Mouse (Mus musculus) cerebellum, postnatal 4 days (tissue): ENCODE measurements around the gene Znrf1.
"Not testable (repeated sequence)": the region's sequence is repeated elsewhere in the genome, so short reads cannot be mapped to it uniquely, and the experiment has no call there.

Experiments
- DNase-seq, 2 experiments: peaks; one replicate each; pipeline ENCODE4 v3.0.0; 2022; ENCODE audit warnings: low spot score in 2 of 2, mixed read lengths in 1 of 2

Gene Znrf1

DNA sequence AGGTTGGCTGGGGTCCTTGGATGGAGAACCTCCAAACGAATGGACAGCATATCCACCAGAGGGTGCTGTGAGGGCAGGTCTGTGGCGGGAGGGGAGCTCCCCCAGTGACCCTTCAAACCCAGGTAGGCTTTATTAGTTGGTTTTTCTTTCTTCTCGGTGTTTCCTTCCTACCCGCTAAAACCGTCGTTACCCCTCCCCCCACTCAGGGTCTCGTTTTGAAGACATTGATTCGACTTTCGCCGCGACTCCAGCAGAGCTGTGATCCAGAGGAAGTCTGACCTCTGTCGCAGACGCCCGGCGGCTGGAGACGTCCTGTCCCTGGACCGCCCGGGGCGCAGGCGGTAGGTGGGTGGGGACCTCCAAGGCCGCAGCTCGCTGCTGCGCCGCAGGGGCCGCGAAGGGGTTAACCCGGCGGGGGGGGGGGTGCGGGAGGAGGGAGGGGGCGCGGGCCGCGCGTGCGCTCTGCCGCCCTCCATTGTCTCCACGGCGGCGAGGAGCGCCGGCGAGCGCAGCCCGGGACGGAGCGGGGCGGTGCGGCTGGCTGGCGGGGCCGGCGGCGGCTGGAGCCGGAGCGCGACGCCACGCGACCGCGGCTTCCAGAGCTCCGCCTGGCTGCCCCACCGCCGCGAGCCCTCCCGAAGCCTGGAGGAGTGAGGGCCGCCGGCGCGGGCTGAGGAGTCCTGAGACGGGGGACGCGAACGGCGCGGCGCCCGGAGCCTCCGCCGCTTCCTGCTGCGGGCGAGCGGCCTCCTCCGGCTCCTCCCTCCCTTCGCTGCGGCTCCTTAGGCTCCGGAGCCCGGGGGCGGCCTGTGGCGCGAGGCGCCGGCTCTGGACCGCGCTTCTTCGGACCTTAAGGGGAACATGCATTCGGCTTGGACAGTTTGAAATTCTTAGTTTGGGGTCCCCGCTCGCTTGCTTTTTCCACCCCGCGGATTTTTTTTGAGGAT lies at the start of gene Znrf1:
Znrf1 (plus strand) TSS at position 67 of the 947 bp plus-strand sequence.
- peak; percentile 38 to 74 for DNase-seq

DNA sequence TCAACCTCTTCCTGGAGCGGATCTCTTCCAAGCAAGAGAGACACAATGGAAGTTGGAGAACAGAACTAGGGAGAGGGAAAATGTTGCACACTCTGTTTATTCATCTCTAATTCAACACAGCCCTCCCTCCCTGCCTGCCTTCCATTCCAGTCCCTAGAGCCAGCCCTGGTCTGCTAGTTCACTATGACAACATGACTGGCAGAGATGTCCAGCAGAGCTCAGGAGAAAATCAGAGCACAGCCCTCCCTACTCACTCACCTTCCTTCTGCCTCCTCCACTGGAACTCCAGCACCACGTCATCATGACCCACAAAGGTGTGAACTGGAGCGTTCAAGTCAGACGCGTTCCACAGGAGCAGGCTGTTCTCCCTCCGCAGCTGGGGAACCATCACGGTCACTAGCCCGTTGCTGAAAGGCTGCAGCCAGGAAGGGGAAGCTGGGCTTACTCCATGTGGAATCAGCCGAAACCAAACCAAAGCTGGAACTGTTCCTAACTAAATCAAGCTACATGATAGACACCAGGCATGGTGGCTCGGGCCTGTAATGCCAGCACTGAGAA lies 45.8 kb upstream of the Znrf1 start:
- DNase-seq = no peak

DNA sequence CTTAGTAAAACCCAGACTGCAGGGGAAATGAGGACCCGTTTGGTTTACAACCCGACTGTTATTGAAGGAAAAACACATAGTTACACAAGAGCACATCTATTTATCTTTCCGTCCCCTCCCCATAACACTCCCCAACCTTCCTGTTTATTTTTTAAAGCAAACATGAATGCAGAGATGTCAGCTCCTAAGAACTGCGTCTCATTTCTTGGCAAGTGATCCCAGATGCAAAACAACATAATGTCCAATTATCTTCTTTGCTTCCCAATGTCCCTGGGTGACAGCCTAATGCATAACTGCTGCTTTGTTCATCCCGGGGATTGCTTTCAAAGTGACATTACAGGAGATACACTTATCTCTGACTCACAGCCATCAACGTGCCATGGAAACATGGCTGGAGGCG lies 44.7 kb upstream of the Znrf1 start:
- DNase-seq = no peak

DNA sequence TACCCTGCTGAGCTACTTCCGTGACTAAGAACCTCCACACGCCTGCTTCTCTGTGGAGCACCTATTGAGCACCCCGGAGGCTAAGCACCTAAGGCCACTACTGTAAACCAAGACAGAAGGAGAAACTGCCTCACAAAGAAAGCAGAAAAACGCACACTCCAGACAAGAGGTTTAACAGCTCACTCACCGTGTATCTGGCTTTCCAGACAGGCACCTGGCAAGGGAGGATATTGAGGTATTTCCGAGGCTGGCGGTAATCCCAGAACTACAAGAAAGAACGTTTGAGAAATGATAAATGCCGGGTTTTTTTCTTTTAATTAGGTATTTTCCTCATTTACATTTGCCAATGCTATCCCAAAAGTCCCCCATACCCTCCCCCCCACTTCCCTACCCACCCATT lies 43.4 kb upstream of the Znrf1 start:
- DNase-seq = no peak

DNA sequence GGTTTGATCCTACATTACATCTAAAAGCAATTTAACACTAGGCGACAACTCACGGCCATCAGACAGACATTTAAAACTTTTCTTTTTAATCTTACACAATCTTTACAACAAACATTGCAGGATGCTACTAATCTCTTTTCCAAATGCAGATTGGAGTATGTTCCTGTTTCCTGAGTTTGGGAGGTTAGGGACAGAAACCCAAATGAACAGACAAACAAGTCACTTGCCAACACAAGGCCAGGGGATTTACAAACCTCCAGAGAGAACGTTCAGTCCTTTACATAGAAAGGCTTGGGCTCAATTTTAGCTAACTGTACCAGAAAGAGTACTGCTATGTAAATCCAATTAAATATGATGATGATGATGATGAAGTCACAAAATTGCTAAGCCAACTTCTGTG lies 42.7 kb upstream of the Znrf1 start:
- DNase-seq = no peak

DNA sequence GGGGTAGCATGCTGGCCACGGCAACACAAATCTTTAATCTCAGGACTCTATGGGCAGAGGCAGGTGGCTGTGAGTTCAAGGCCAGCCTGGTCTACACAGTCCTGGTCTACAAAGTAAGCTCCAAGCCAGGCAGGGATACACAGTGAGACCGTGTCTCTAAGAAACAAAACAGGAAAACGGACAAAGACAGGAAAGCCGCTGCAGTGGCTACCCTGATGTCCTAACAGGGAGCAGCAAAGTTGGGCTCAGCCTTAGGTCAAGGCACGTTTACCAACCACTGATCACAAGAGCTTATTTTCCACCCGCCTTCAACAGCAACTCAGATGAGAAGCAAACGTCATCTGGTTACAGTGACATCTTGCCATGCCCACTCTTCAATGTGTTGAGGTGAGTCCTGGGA lies 39.6 kb upstream of the Znrf1 start:
- DNase-seq = no peak

DNA sequence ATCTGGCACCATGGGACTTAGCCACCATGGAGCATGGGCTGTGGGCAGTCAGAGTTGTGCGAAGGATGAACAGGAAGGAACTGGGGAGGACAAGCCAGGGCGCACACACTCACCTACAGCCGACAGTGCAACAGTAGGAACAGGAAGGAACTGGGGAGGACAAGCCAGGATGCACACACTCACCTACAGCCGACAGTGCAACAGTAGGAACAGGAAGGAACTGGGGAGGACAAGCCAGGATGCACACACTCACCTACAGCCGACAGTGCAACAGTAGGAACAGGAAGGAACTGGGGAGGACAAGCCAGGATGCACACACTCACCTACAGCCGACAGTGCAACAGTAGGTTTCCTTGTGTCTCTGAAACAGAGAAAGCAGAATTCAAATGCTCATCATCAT lies 37.6 kb upstream of the Znrf1 start:
- not testable (repeated sequence) for DNase-seq

DNA sequence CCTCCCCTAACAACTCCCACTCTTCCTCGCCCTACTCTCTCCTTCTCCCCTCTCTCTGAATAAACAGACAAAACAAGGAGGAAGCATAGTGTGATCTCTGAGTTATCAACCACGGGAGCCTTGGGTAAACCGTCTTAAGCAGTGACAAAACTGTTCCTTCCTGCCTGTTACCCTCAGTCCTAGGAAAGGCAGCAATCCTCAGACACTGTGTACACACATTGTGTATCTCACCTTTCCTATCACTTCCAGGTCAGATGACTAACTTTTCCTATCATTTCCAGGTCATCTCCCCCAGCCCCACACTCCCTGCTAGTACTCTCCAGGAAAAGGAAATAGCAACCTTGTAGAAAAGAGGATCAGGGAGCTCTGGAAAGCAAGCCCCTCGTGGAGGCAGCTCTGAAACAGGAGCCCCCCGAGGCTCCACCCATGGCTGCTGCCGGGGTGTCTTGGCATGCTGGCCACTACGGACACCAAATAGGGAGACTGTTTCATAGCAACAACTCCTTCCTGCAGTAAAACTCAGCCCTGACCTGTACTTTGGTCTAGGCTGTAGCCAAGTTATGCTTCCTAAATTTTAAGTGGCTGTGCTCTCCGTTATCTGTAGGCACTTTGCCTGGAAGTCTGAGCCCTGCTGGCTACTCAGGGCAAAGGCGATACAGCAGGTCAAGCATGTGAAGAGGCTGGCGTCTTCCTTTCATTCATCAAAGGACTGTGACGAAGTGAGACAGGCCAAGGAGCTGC lies 34.0 kb upstream of the Znrf1 start:
- no peak for DNase-seq

DNA sequence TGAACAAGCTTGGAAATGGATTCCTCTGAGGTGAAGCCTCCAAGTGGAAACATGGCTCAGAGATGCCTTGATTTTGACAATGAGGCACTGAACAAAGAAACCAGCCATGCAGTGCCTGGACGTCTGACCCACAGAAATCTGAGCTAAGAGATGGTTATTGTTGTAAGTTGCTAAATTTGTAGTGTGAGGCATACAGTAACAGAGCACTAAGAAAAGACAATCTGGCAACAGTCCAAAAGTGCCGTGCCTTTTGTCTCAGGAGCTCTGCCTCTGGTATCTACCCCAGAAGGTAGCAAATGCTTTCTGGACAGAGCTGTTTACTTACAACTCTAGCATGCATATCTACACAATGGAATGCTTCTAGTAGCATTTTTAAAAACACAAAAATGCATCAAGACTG lies 27.3 kb upstream of the Znrf1 start:
- DNase-seq = no peak

DNA sequence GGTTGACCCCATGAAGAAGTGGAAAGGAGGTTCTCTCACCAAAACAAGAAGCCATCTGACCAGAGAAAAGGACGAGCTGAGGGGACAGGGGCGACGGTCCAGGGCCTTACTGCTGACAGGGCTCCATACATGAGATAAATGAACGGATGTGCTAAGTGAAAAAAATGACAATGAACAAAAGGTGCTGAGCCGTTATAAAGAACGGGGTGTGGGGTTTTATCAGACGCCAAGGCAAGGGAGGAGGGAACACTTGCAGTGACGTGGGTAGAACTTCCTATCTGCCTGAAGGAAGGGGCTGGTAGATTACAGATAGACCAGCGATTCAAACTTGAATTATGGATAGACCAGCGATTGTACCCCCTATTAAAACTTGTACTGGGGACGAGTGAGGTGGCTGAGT lies 26.6 kb upstream of the Znrf1 start:
- no peak for DNase-seq

DNA sequence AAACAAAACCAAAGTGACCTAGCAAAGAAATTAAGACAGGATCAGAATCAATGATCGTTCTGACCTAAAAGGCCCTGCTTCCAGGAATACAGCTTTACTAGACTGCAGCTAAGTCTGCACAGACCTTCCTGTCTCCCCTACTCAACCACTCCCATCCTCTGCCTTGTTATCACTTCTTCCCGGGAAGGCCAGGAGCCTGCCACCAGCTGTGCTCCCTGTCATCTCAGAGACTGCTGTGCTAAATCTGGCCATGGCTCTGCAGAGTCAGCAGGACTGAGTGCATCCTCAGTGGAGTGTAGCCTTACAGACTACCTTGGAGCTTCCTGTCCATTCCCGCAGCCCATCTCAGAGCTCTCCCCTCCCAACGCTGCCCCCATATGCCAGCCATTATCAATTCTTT lies 25.5 kb upstream of the Znrf1 start:
- DNase-seq = no peak

DNA sequence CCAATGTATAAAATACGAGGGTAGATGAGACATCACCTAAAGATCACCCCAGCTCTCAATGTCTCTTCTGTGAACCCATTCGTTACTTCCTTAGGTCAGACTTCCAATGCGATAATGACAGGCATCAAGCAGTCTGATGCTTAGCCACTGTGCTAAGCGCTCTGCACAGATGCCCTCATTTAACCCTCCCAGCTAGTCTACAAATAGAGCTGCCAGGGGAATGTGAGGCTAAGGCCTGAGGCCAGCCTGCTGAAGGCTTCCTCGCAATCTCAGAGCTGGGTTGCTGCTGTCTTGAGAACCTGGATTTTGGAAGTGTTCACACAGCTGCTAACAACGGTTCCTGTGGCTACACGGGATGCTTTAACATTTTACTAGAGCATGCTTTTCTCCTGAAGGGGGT lies 23.0 kb upstream of the Znrf1 start:
- no peak for DNase-seq

DNA sequence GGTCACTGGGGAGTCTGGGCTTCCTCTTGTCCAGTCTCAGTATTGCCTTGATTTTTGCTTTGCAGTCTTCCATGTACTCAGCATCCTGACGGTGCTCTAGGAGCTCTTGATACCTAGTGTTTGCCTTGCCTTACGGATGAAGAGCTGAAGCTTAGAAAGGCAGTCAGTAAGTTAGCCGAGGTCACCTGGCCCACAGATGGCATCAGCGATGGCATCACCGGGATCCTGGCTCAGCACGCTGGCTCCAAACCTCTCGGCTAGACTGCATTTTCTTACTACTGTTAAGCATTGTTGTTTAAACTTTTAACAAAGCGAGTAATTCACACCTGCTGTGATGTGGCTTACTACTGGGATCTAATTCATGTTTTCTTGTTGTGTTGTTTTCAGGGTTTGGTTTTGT lies 22.5 kb upstream of the Znrf1 start:
- no peak for DNase-seq

DNA sequence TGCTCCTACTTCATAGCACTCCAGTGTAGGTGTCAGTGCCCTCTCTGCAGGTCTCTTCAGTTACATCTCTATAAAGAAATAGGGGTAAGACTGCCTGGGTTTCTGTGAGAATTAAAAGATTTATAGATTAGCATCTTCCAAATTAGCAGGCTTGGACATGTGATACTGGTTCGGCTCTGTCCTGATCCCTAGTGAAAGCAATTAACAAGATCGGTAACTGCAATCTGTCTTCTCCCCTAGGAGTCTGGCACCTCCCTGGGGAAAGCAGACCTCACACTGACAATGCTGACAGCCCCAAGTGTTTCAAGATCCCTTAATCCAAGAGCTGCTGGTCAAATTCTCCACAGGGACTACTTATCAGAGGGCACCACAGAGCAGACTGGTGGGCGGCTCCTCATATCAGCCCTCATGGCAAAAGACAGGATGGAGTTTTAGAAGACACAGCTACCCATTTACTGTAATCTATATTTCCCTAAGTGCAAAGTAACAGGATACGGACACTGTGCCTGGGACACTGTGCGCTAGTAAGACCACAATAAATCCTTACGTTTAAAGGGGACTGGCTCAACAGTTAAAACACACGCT lies 19.4 kb upstream of the Znrf1 start:
- no peak for DNase-seq

DNA sequence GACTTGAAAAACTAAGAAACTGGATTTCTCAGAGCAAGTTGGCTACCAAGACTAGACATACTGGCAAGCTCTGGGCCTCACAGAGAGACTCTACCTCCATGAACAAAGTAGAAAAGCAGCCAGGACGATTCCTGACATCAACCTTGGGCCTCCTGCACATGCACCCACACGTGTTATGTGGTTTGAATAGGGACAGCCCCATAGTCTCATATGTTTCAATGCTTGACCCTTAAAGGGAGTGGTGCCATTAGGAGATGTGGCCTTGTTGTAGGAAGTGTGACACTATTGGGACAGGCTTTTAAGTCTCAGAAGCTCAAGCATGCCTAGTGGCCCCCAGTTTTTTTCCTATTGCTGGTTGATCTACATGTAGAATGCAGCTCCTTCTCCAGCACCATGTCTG lies 18.4 kb upstream of the Znrf1 start:
- DNase-seq = no peak

DNA sequence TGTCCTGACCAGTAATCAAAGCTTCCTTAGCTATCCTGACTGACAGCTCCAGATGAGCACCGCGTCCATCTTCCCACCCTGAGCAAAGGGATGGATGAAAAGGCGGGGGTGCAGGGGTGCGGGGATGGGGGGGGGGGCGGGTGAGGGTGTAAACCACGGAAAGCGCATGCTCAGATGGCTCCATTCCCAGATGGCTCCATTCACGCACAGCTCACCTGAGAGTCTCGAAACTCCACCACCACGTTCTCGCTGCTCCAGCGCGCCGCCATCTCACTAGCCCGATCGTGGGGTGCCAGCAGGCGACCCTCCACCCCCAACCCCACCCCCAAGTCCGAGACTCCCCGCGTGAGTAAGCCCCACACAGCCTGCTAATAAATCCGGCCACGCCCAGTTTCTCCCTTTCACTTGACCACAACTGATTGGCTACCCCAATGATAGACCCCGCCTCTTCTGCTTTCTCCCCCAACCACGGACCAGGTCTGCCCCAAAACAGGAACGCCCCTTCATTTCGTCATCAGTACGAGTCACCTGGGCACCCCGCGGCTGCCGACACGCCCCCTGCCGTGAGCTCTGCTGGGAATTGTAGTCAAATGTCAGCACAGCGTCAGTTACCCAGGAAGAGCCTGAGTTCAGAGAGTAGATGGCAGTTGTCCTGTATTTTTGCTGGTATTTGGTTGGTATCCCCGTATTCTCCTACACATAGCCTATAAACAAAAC lies 14.0 kb upstream of the Znrf1 start, which contains the start of gene Wdr59:
Wdr59 (minus strand) TSS at position 380 of the 717 bp plus-strand sequence.
- peak; percentile 96 to 98 for DNase-seq

DNA sequence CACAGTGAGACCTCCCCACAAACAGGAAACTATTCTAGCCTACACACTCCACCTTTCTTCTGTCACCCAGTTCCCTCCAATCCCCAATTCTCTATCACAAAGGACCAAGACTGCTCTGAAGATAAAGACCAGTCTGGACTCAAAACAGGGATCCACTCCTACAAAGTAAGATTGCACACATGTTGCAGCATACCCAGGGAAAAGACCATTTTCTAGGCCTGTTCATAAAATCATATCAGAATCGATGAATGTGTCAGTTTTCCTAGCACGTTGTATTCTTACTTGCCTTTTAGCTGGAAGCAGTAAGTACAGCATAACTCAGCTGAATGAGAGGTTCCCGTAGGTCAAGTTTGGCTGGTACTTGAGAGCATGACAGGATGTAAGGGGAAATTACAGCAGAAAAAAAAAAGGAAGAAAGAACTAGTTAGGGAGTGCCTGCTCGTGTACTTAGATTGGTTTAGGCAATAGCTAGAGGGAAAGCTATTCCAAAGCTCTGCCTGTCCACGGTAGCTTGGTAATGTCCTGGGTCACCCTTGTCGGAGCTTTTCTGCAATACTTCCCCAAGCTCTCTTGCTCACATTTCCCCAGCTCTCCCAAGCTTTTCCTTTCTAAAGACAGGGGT lies 9.4 kb upstream of the Znrf1 start:
- no peak for DNase-seq

DNA sequence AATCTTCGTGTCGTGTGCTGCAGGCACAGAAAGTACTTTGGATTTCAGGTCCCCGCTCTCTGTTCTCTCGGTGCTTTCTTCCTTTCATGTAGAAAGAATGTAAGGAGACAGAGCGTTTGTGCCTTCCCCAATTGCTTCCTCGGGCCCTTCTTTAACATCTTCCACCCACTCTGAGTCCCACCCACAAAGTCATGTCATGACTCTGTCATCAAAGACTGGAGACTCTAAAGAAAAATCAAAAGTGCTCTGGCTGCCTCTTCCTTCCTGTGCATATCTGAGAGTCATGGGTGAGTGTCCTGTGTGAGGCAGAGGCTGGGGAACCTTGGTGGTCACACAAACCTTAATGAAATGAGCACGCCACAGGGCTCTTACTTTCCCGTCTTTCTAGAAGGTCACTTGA lies 8.7 kb upstream of the Znrf1 start:
- no peak for DNase-seq

DNA sequence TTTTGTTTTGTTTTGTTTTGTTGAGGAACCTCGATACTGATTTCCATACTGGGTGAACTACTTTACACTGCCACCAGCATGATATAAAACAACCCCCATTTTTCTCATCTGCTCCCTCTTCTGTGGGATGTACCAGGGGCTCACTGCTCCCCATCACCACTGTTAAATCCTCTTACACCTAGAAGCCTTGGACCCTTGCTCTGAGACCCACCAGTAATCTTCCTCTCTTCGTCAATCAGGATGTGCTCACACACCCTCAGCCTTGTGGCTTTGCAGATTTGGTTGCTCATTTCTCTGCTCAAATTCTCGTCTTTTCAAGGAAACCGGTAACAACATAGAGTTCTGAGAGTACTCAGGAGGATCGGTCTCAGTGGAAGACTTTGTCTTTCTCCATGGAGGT lies 7.8 kb upstream of the Znrf1 start:
- no peak for DNase-seq

DNA sequence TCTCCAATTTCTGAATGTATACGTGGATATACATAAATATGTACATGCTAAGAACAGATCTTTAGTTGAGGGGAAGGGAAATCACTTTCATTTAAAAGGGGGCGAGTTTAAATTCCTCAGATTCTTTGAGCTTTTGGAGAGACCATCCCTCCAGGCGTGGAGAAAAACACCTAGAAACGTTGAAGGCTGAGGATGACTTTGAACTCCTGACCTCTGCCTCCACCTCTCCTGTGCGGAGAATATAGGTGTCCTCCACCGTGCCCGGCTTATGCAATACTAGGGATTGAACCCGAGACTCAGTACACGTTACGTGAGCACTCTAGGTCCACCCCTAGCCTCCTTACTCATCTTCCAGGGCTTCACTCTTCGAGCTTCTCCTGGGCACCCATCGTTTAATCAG lies 4.7 kb upstream of the Znrf1 start:
- DNase-seq = no peak

DNA sequence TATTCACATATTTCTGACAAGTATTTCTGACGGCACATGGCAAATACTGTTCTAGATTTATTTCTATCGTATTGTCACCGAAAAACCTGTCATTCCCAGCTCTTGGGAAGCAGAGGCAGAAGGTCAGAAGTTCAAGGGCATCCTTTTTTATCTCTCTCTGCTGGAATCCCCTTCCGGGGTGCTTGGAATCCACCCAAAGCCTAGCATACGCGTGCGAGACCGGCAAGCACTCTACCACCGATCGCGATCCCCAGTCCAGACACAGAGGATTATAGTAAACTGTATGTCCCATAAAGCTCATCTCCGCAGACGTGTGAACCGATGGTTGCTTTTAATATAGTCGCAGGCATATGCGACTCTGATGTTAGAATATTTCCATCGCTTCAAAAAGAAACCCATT lies 4.3 kb upstream of the Znrf1 start:
- DNase-seq = no peak
